Mouse (Mus musculus) heart, postnatal 0 days (tissue): Measurements from ENCODE around the gene Ccdc57.

Experiments
- CTCF ChIP-seq: IDR thresholded peaks from 2 replicates; pipeline ENCODE4 v1.5.1; 2016; ENCODE audit warnings: antibody characterized with exemption, control low read depth, low read depth
- EP300 ChIP-seq: IDR thresholded peaks from 2 replicates; pipeline ENCODE4 v1.6.1; 2016; ENCODE audit warnings: antibody characterized with exemption, low read depth

- no peak for TF ChIP-seq CTCF
- TF ChIP-seq EP300: no peak
Observed at GRCm38 (mm10) chr11:120792652-120793051, 140.0 kb downstream of the Ccdc57 start.
